ENCODE assay signal across 26 mouse cellular contexts in the genomic region with DNA sequence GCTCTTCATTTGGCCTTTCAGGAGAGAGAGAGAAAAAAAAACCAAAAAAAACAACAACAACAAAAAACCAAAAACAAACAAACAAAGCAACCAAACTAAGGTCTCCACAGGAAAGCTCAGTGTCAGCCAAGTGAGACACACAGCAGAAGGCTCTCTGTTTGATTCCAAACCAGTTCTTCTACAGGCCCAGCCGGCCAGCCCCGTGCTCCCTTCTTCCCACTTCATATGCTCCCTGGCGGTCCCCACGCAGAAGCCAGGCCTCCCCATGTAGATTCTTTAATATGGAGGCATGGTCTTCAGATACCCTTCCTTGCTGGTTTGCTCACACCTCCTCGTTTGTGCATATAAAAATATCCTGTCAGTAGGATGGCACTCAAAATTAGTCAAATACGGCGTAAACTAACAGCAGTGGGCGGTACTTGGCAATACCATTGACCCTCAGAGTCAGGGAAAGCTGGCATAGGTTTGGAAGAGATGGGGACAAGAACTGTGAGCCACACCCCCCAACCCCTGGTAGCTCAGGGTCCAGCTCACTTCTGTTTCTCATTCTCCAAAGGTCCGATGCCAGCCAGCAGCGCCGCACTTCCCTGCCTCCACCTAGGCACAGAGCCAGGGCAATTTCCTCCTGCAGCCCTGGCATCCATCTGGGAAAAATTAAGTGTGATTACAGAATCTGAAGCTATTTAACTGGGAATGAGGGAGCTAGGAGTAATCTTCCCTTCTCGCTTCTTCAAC. TPM values are rescaled to one million over a fixed set of nuclear protein-coding genes. Genes with fewer than 3 reads are reported as not detected.
DNase-seq lines count a peak whose midpoint lies in the region; ATAC-seq lines count a peak whose summit lies in the region.
"Had no signal": no experiment of that assay in that cellular context is flagged by ENCODE, and none has a peak within 500 bp of the region (broad histone marks: within the 10 kb centered on the region; RNA-seq: fewer than 3 reads in every experiment).

No protein-coding gene starts in this region.

- no peak overlapping the region for H3K4me2 ChIP-seq in forebrain, embryonic 14.5 days (ENCODE audit: low read length)
- no peak overlapping the region for H3K4me2 ChIP-seq in forebrain, embryonic 12.5 days
- no peak overlapping the region for H3K4me2 ChIP-seq in neural tube, embryonic 15.5 days
- H3K4me2 ChIP-seq: heart, embryonic 13.5 days; midbrain, embryonic 11.5 days had no signal

- no peaks in the 10 kb centered on the region for H3K27me3 ChIP-seq in forebrain, embryonic 14.5 days (replicated peaks; ENCODE audit: control insufficient read depth, insufficient read depth, low read length)
- H3K27me3 ChIP-seq in forebrain, embryonic 12.5 days: no peaks in the 10 kb centered on the region; the same call in 1 of the 2 replicates
- H3K27me3 ChIP-seq in neural tube, embryonic 15.5 days (replicated peaks): no peaks in the 10 kb centered on the region
- H3K27me3 ChIP-seq in midbrain, embryonic 10.5 days (ENCODE audit: low read depth, poor library complexity, severe bottlenecking): no peaks in the 10 kb centered on the region
- H3K27me3 ChIP-seq: Patski had no signal

- H3K4me1 ChIP-seq in forebrain, embryonic 14.5 days (ENCODE audit: control insufficient read depth, insufficient read depth, low read length): peaks cover 5% of the 10 kb centered on the region
- H3K4me1 ChIP-seq in forebrain, embryonic 12.5 days: peaks cover 9% of the 10 kb centered on the region
- peaks cover 25% of the 10 kb centered on the region for H3K4me1 ChIP-seq in neural tube, embryonic 15.5 days
- H3K4me1 ChIP-seq in midbrain, embryonic 10.5 days: peaks cover 11% of the 10 kb centered on the region

- H3K4me3 ChIP-seq in forebrain, embryonic 14.5 days (ENCODE audit: low read depth, low read length): no peak overlapping the region
- no peak overlapping the region for H3K4me3 ChIP-seq in forebrain, embryonic 12.5 days (replicated peaks)
- H3K4me3 ChIP-seq in neural tube, embryonic 15.5 days (replicated peaks): no peak overlapping the region
- no peak overlapping the region for H3K4me3 ChIP-seq in midbrain, embryonic 10.5 days
- H3K4me3 ChIP-seq: forebrain, embryonic 10.5 days; gastrocnemius, adult 2 months; heart, embryonic 13.5 days had no signal

- 83% methylated on average over 12 of the region's 12 CpGs for WGBS in forebrain, embryonic 14.5 days
- 87% methylated on average over 12 of the region's 12 CpGs for WGBS in forebrain, embryonic 12.5 days
- WGBS in neural tube, embryonic 15.5 days: 77% methylated on average over 12 of the region's 12 CpGs
- 91% methylated on average over 12 of the region's 12 CpGs for WGBS in midbrain, embryonic 10.5 days

- ATAC-seq in forebrain, embryonic 14.5 days: no peak
- no peak for ATAC-seq in forebrain, embryonic 12.5 days (ENCODE audit: low FRiP score)
- ATAC-seq in neural tube, embryonic 15.5 days (ENCODE audit: low FRiP score): no peak
- ATAC-seq: activated CD4-positive, CD25-positive, alpha-beta regulatory T cell, adult 4 months; hindbrain, embryonic 16.5 days; intestine, postnatal 0 days; liver, postnatal 0 days; Patski had no signal

- no peaks in the 10 kb centered on the region for H3K9me3 ChIP-seq in forebrain, embryonic 14.5 days (replicated peaks; ENCODE audit: control insufficient read depth, low read length)
- H3K9me3 ChIP-seq in forebrain, embryonic 12.5 days: no peaks in the 10 kb centered on the region
- no peaks in the 10 kb centered on the region for H3K9me3 ChIP-seq in neural tube, embryonic 15.5 days (replicated peaks)
- H3K9me3 ChIP-seq in midbrain, embryonic 10.5 days (replicated peaks): no peaks in the 10 kb centered on the region
- H3K9me3 ChIP-seq: forebrain, embryonic 10.5 days; heart, embryonic 13.5 days had no signal

- intact Hi-C loops in left cerebral cortex, postnatal 4 days (cut with DNase I): no loop called here

- 0 out of 2 replicates have a peak, but pooled peaks cover 2% of the 10 kb centered on the region for H3K36me3 ChIP-seq in forebrain, embryonic 14.5 days (ENCODE audit: control insufficient read depth, insufficient read depth, low read length)
- H3K36me3 ChIP-seq in forebrain, embryonic 12.5 days (replicated peaks): no peaks in the 10 kb centered on the region
- H3K36me3 ChIP-seq in neural tube, embryonic 15.5 days: no peaks in the 10 kb centered on the region
- H3K36me3 ChIP-seq in midbrain, embryonic 10.5 days: no peaks in the 10 kb centered on the region
- H3K36me3 ChIP-seq: forebrain, embryonic 10.5 days; heart, embryonic 13.5 days had no signal

- peak; percentile 33 for DNase-seq in forebrain, embryonic 14.5 days (ENCODE audit: low spot score)
- peak; percentile 49 to 53 for DNase-seq in right cerebral cortex, postnatal 10 days (ENCODE audit: low spot score in 2 of 2)
- no peak for DNase-seq in right cerebral cortex, postnatal 14 days
- peak; percentile 83 to 89 for DNase-seq in cerebellum, postnatal 14 days
- DNase-seq in left cerebral cortex, postnatal 4 days: no peak
- DNase-seq in midbrain, embryonic 10.5 days (ENCODE audit: low spot score): no peak
- DNase-seq: adrenal gland, postnatal 36 days; B cell, adult 2 months; gastrocnemius, adult 2 months; heart, postnatal 36 days; liver; liver, postnatal 0 days; lung, postnatal 36 days had no signal

- no peak overlapping the region for H3K27ac ChIP-seq in forebrain, embryonic 14.5 days (ENCODE audit: low read depth, low read length)
- H3K27ac ChIP-seq in forebrain, embryonic 12.5 days: no peak overlapping the region
- peak overlapping the region; percentile 65 for H3K27ac ChIP-seq in neural tube, embryonic 15.5 days (replicated peaks)
- no peak overlapping the region for H3K27ac ChIP-seq in midbrain, embryonic 10.5 days (replicated peaks)
- H3K27ac ChIP-seq: forebrain, embryonic 10.5 days; gastrocnemius, adult 2 months; heart, embryonic 13.5 days; stomach, postnatal 0 days had no signal

- H3K9ac ChIP-seq in forebrain, embryonic 14.5 days (ENCODE audit: low read length): no peak overlapping the region
- H3K9ac ChIP-seq in forebrain, embryonic 12.5 days: no peak overlapping the region
- peak overlapping the region; percentile 26; the same call in 1 of the 2 replicates for H3K9ac ChIP-seq in neural tube, embryonic 15.5 days (replicated peaks)
- H3K9ac ChIP-seq: heart, embryonic 13.5 days; liver, postnatal 0 days had no signal

RNA-seq across cellular contexts. Expression of gene Irgq, which starts 4.6 kb away (rescaled TPM):
- 19.5 and 25.1 TPM in 2 replicates for polyA plus RNA-seq in forebrain, embryonic 14.5 days (2014; fragmentation: Nextera tagmentation; extraction: Ambion mirVana)
- 24.7 and 25.2 TPM in 2 replicates for polyA plus RNA-seq in forebrain, embryonic 12.5 days (2016; fragmentation: Nextera tagmentation; extraction: Ambion mirVana)
- 18.8 and 21.1 TPM in 2 replicates for polyA plus RNA-seq in neural tube, embryonic 15.5 days (2015; fragmentation: Nextera tagmentation; extraction: Ambion mirVana)
- total RNA-seq in left cerebral cortex, postnatal 4 days (2021): 100 to 1,000 TPM; 118 to 120 TPM
- 8.4 and 12.5 TPM in 2 replicates for polyA plus RNA-seq in midbrain, embryonic 10.5 days (2016; fragmentation: Nextera tagmentation; extraction: Ambion mirVana)

RNA-seq across cellular contexts. Expression of gene AC161166.1, which starts 13.6 kb away (rescaled TPM):
- polyA plus RNA-seq in forebrain, embryonic 14.5 days (2014; fragmentation: Nextera tagmentation; extraction: Ambion mirVana): 0.20 and 0.45 TPM in 2 replicates
- 1.6 and 1.7 TPM in 2 replicates for polyA plus RNA-seq in forebrain, embryonic 12.5 days (2016; fragmentation: Nextera tagmentation; extraction: Ambion mirVana)
- 0.98 and 1.2 TPM in 2 replicates for polyA plus RNA-seq in neural tube, embryonic 15.5 days (2015; fragmentation: Nextera tagmentation; extraction: Ambion mirVana)
- not detected for total RNA-seq in left cerebral cortex, postnatal 4 days (2021)
- polyA plus RNA-seq in midbrain, embryonic 10.5 days (2016; fragmentation: Nextera tagmentation; extraction: Ambion mirVana): 0.64 and 0.99 TPM in 2 replicates
- total RNA-seq: adrenal gland, postnatal 36 days; gastrocnemius, adult 2 months; granulocyte monocyte progenitor cell, adult 5-6 weeks; heart, postnatal 36 days; left cerebral cortex, adult 8-10 months had no signal
- polyA plus RNA-seq: liver, postnatal 0 days had no signal

RNA-seq across cellular contexts. Expression of gene Zfp428, which starts 19.0 kb away (rescaled TPM):
- 178 and 205 TPM in 2 replicates for polyA plus RNA-seq in forebrain, embryonic 14.5 days (2014; fragmentation: Nextera tagmentation; extraction: Ambion mirVana)
- polyA plus RNA-seq in forebrain, embryonic 12.5 days (2016; fragmentation: Nextera tagmentation; extraction: Ambion mirVana): 170 and 182 TPM in 2 replicates
- polyA plus RNA-seq in neural tube, embryonic 15.5 days (2015; fragmentation: Nextera tagmentation; extraction: Ambion mirVana): 215 and 282 TPM in 2 replicates
- total RNA-seq in left cerebral cortex, postnatal 4 days (2021): 100 to 1,000 TPM; 105 to 108 TPM
- 116 and 127 TPM in 2 replicates for polyA plus RNA-seq in midbrain, embryonic 10.5 days (2016; fragmentation: Nextera tagmentation; extraction: Ambion mirVana)
- polyA plus RNA-seq: activated CD4-positive, CD25-positive, alpha-beta regulatory T cell, adult 4 months had no signal

RNA-seq across cellular contexts. Expression of gene Pinlyp, which starts 20.1 kb away (rescaled TPM):
- 0.28 TPM in 1 of 2 replicates, not detected in the other for polyA plus RNA-seq in forebrain, embryonic 14.5 days (2014; fragmentation: Nextera tagmentation; extraction: Ambion mirVana)
- polyA plus RNA-seq in forebrain, embryonic 12.5 days (2016; fragmentation: Nextera tagmentation; extraction: Ambion mirVana): not detected in 2 replicates
- polyA plus RNA-seq in neural tube, embryonic 15.5 days (2015; fragmentation: Nextera tagmentation; extraction: Ambion mirVana): 0.51 TPM in 1 of 2 replicates, not detected in the other
- under 1 TPM in 1 of 2 experiments, not detected in 1; 0.48 TPM for total RNA-seq in left cerebral cortex, postnatal 4 days (2021)
- polyA plus RNA-seq in midbrain, embryonic 10.5 days (2016; fragmentation: Nextera tagmentation; extraction: Ambion mirVana): 0.14 TPM in 1 of 2 replicates, not detected in the other
- total RNA-seq: adrenal gland, postnatal 36 days; gastrocnemius, adult 2 months; granulocyte monocyte progenitor cell, adult 5-6 weeks; heart, postnatal 36 days; left cerebral cortex, adult 8-10 months had no signal
- polyA plus RNA-seq: activated CD4-positive, CD25-positive, alpha-beta regulatory T cell, adult 4 months; embryonic facial prominence, embryonic 11.5 days; forebrain, embryonic 10.5 days; heart, embryonic 13.5 days; hindbrain, embryonic 16.5 days; intestine, postnatal 0 days; liver, postnatal 0 days; midbrain, embryonic 11.5 days had no signal

RNA-seq across cellular contexts. Expression of gene Xrcc1, which starts 20.2 kb away (rescaled TPM):
- polyA plus RNA-seq in forebrain, embryonic 14.5 days (2014; fragmentation: Nextera tagmentation; extraction: Ambion mirVana): 65.1 and 66.6 TPM in 2 replicates
- 105 and 107 TPM in 2 replicates for polyA plus RNA-seq in forebrain, embryonic 12.5 days (2016; fragmentation: Nextera tagmentation; extraction: Ambion mirVana)
- polyA plus RNA-seq in neural tube, embryonic 15.5 days (2015; fragmentation: Nextera tagmentation; extraction: Ambion mirVana): 60.2 and 75.0 TPM in 2 replicates
- 10 to 100 TPM; 48.8 to 49.3 TPM for total RNA-seq in left cerebral cortex, postnatal 4 days (2021)
- 149 and 160 TPM in 2 replicates for polyA plus RNA-seq in midbrain, embryonic 10.5 days (2016; fragmentation: Nextera tagmentation; extraction: Ambion mirVana)

Comparison
In these comparisons a context has a peak if more than half of its experiments do, and no peak if none do; other contexts are left out.
1. DNase-seq: peak in forebrain, embryonic 14.5 days (single experiment), right cerebral cortex, postnatal 10 days (2 of 2) and cerebellum, postnatal 14 days (2 of 2); none in right cerebral cortex, postnatal 14 days (single experiment), left cerebral cortex, postnatal 4 days (single experiment) and midbrain, embryonic 10.5 days (single experiment).